ENCODE assay signal across 8 mouse cellular contexts in the genomic region with DNA sequence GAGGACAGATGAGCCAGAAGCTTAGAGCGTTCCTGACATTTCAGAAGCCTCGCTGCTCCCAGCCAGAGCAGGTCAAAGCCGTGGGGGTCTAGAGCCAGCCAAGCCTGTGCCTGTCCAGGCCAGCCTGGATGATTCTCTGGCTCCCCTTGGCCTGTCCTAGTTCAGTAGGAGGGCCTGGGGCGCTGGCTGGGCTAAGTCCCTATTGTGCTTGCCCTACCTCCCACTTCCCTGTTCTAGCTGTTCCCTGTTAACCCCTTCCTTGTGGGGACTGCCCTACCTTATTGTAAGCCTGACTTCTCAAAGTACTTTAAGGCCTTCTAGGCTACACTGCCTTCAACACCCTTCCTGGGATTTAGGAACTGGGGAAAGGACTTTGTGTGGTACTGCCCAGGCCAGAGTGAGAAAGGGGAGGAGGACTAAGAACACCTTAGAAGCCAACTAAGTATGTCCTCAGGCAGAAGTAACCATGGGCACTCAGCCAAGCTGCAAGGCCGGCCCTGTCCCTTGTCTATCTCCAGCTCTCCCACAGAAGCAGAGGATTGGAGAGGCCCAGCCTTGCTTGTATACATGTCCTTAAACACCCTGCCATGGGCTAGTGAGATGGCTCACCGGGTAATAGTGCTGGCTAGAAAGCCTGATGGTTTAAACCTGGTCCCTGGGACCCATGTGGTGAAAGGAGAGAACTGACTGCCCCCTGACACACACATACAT. TPM values are rescaled to one million over a fixed set of nuclear protein-coding genes. Genes with fewer than 3 reads are reported as not detected.
DNase-seq lines count a peak whose midpoint lies in the region; ATAC-seq lines count a peak whose summit lies in the region.

No protein-coding gene starts in this region.

- H3K4me2 ChIP-seq in kidney, embryonic 15.5 days, result no peak overlapping the region
- H3K4me2 ChIP-seq in liver, embryonic 15.5 days, result peak overlapping the region; percentile 69

- H3K36me3 ChIP-seq in kidney, embryonic 15.5 days, result peaks cover 54% of the 10 kb centered on the region
- peaks cover 83% of the 10 kb centered on the region for H3K36me3 ChIP-seq in liver, embryonic 15.5 days (replicated peaks)

- no peak overlapping the region for H3K9ac ChIP-seq in kidney, embryonic 15.5 days
- H3K9ac ChIP-seq in liver, embryonic 15.5 days, result peak overlapping the region; percentile 71

- peak overlapping the region; percentile 68 for H3K27ac ChIP-seq in kidney, embryonic 15.5 days
- H3K27ac ChIP-seq in liver, embryonic 15.5 days (replicated peaks), result peak overlapping the region; percentile 98

- H3K9me3 ChIP-seq in kidney, embryonic 15.5 days (replicated peaks), result no peaks in the 10 kb centered on the region
- no peaks in the 10 kb centered on the region for H3K9me3 ChIP-seq in liver, embryonic 15.5 days (replicated peaks)

- ATAC-seq in kidney, embryonic 15.5 days (replicated peaks; ENCODE audit: low FRiP score), result peak; percentile 15; the same call in 1 of the 2 replicates
- ATAC-seq in erythroid progenitor cell, adult 5-6 weeks (replicated peaks; ENCODE audit: low FRiP score, poor library complexity, severe bottlenecking), result peak; percentile 48
- ATAC-seq in liver, embryonic 15.5 days (ENCODE audit: insufficient read depth), result peak; percentile 24

- WGBS in kidney, embryonic 15.5 days, result 55% methylated on average over 6 of the region's 6 CpGs
- WGBS in liver, embryonic 15.5 days (ENCODE audit: insufficient replicate concordance), result 52% methylated on average over 6 of the region's 6 CpGs

- no peak for DNase-seq in kidney, adult 9 months
- DNase-seq in adrenal gland, postnatal 14 days, result peak; percentile 81
- DNase-seq in right cerebral cortex, postnatal 14 days, result no peak
- no peak for DNase-seq in urinary bladder, postnatal 4 days (ENCODE audit: low spot score in 2 of 2)
- no peak for DNase-seq in natural killer cell, adult 2 months (ENCODE audit: low spot score in 2 of 2)

- no peaks in the 10 kb centered on the region for H3K27me3 ChIP-seq in kidney, embryonic 15.5 days
- H3K27me3 ChIP-seq in liver, embryonic 15.5 days, result no peaks in the 10 kb centered on the region

- no peak overlapping the region for H3K4me3 ChIP-seq in kidney, embryonic 15.5 days (replicated peaks)
- peak overlapping the region; percentile 28 for H3K4me3 ChIP-seq in liver, embryonic 15.5 days (replicated peaks)

- peaks cover 48% of the 10 kb centered on the region for H3K4me1 ChIP-seq in kidney, embryonic 15.5 days
- H3K4me1 ChIP-seq in liver, embryonic 15.5 days (replicated peaks), result peaks cover 96% of the 10 kb centered on the region

RNA-seq across cellular contexts. Expression of a gene that starts 22.0 kb away (rescaled TPM):
- polyA plus RNA-seq in kidney, embryonic 15.5 days (2015; fragmentation: Nextera tagmentation; extraction: Ambion mirVana), result 7.2 and 7.5 TPM in 2 replicates
- 71.6 and 89.0 TPM in 2 replicates for total RNA-seq in adrenal gland, postnatal 14 days (2021)
- total RNA-seq in erythroid progenitor cell, adult 5-6 weeks (2015; ENCODE audit: low replicate concordance), result 205 and 226 TPM in 2 replicates
- 148 and 153 TPM in 2 replicates for total RNA-seq in erythroid progenitor cell, adult 5-6 weeks (2017; ENCODE audit: low replicate concordance)
- 13.2 and 17.4 TPM in 2 replicates for polyA plus RNA-seq in liver, embryonic 15.5 days (2015; fragmentation: Nextera tagmentation; extraction: Ambion mirVana)
